Mouse (Mus musculus) granulocyte monocyte progenitor cell, adult 5-6 weeks (primary cell): ENCODE data around the gene Ccdc65. TPM values are rescaled to one million over a fixed set of nuclear protein-coding genes. Genes with fewer than 3 reads are reported as not detected.

Experiments used
- total RNA-seq, 2 experiments: library from RNA; stranded (forward) in 1 of 2; stranded (reverse) in 1 of 2; fragments of 200-712, 200-1000 nt in 1 of 2; fragments of >200 nt in 1 of 2; fragmentation: Nextera tagmentation in 1 of 2; gene quantifications; 2 replicates each; pipeline ENCODE4 v1.2.3; 2014 to 2017

Ccdc65 gene
- total RNA-seq, 2 experiments from 2014 or later: not detected

Other genes starting within 250 kb of the Ccdc65 start
- not detected in 2 replicates for gene OR5BS1P, start 238.3 kb upstream of the Ccdc65 start, total RNA-seq (2014; fragmentation: Nextera tagmentation)
- not detected in 2 replicates for gene OR5BS1P, start 238.3 kb upstream of the Ccdc65 start, total RNA-seq (2017)
- not detected in 2 replicates for gene Lalba, start 225.5 kb upstream of the Ccdc65 start, total RNA-seq (2014; fragmentation: Nextera tagmentation)
- gene Lalba, start 225.5 kb upstream of the Ccdc65 start, total RNA-seq (2017): not detected in 2 replicates
- not detected in 2 replicates for gene Olfr279, start 215.8 kb upstream of the Ccdc65 start, total RNA-seq (2014; fragmentation: Nextera tagmentation)
- not detected in 2 replicates for gene Olfr279, start 215.8 kb upstream of the Ccdc65 start, total RNA-seq (2017)
- 67.5 and 74.5 TPM in 2 replicates for gene Kansl2, start 173.9 kb upstream of the Ccdc65 start, total RNA-seq (2014; fragmentation: Nextera tagmentation)
- gene Kansl2, start 173.9 kb upstream of the Ccdc65 start, total RNA-seq (2017): 58.9 and 61.0 TPM in 2 replicates
- 53.4 and 57.0 TPM in 2 replicates for gene Ccnt1, start 137.3 kb upstream of the Ccdc65 start, total RNA-seq (2014; fragmentation: Nextera tagmentation)
- gene Ccnt1, start 137.3 kb upstream of the Ccdc65 start, total RNA-seq (2017): 57.3 and 70.4 TPM in 2 replicates
- gene 4930415O20Rik, start 137.2 kb upstream of the Ccdc65 start, total RNA-seq (2014; fragmentation: Nextera tagmentation): not detected in 2 replicates
- gene 4930415O20Rik, start 137.2 kb upstream of the Ccdc65 start, total RNA-seq (2017): not detected in 2 replicates
- gene Adcy6, start 98.1 kb upstream of the Ccdc65 start, total RNA-seq (2014; fragmentation: Nextera tagmentation): 1.8 and 3.1 TPM in 2 replicates
- gene Adcy6, start 98.1 kb upstream of the Ccdc65 start, total RNA-seq (2017): 2.1 and 2.9 TPM in 2 replicates
- gene Cacnb3, start 77.4 kb upstream of the Ccdc65 start, total RNA-seq (2014; fragmentation: Nextera tagmentation): not detected in 2 replicates
- not detected in 2 replicates for gene Cacnb3, start 77.4 kb upstream of the Ccdc65 start, total RNA-seq (2017)
- 76.1 and 82.1 TPM in 2 replicates for gene Ddx23, start 45.3 kb upstream of the Ccdc65 start, total RNA-seq (2014; fragmentation: Nextera tagmentation)
- 79.5 and 103 TPM in 2 replicates for gene Ddx23, start 45.3 kb upstream of the Ccdc65 start, total RNA-seq (2017)
- gene Rnd1, start 30.7 kb upstream of the Ccdc65 start, total RNA-seq (2014; fragmentation: Nextera tagmentation): 0.11 and 0.39 TPM in 2 replicates
- 0.67 and 2.7 TPM in 2 replicates for gene Rnd1, start 30.7 kb upstream of the Ccdc65 start, total RNA-seq (2017)
- gene Fkbp11, start 20.0 kb downstream of the Ccdc65 start, total RNA-seq (2014; fragmentation: Nextera tagmentation): 37.6 and 39.9 TPM in 2 replicates
- 63.8 and 66.3 TPM in 2 replicates for gene Fkbp11, start 20.0 kb downstream of the Ccdc65 start, total RNA-seq (2017)
- 39.0 and 41.4 TPM in 2 replicates for gene Arf3, start 55.0 kb downstream of the Ccdc65 start, total RNA-seq (2014; fragmentation: Nextera tagmentation)
- gene Arf3, start 55.0 kb downstream of the Ccdc65 start, total RNA-seq (2017): 29.9 and 32.7 TPM in 2 replicates
- 0.47 TPM in 1 of 2 replicates, not detected in the other for gene Wnt10b, start 69.9 kb downstream of the Ccdc65 start, total RNA-seq (2014; fragmentation: Nextera tagmentation)
- 0.26 TPM in 1 of 2 replicates, not detected in the other for gene Wnt10b, start 69.9 kb downstream of the Ccdc65 start, total RNA-seq (2017)
- gene Wnt1, start 81.7 kb downstream of the Ccdc65 start, total RNA-seq (2014; fragmentation: Nextera tagmentation): not detected in 2 replicates
- not detected in 2 replicates for gene Wnt1, start 81.7 kb downstream of the Ccdc65 start, total RNA-seq (2017)
- not detected in 2 replicates for gene Ddn, start 101.3 kb downstream of the Ccdc65 start, total RNA-seq (2014; fragmentation: Nextera tagmentation)
- gene Ddn, start 101.3 kb downstream of the Ccdc65 start, total RNA-seq (2017): not detected in 2 replicates
- 34.2 and 63.8 TPM in 2 replicates for gene Prkag1, start 123.3 kb downstream of the Ccdc65 start, total RNA-seq (2014; fragmentation: Nextera tagmentation)
- 85.0 and 110 TPM in 2 replicates for gene Prkag1, start 123.3 kb downstream of the Ccdc65 start, total RNA-seq (2017)
- gene Kmt2d, start 163.0 kb downstream of the Ccdc65 start, total RNA-seq (2014; fragmentation: Nextera tagmentation): 59.0 and 81.0 TPM in 2 replicates
- 15.8 and 24.9 TPM in 2 replicates for gene Kmt2d, start 163.0 kb downstream of the Ccdc65 start, total RNA-seq (2017)
- gene Rhebl1, start 186.3 kb downstream of the Ccdc65 start, total RNA-seq (2014; fragmentation: Nextera tagmentation): 14.3 and 25.5 TPM in 2 replicates
- 4.3 and 7.3 TPM in 2 replicates for gene Rhebl1, start 186.3 kb downstream of the Ccdc65 start, total RNA-seq (2017)
- not detected in 2 replicates for gene Dhh, start 190.3 kb downstream of the Ccdc65 start, total RNA-seq (2014; fragmentation: Nextera tagmentation)
- gene Dhh, start 190.3 kb downstream of the Ccdc65 start, total RNA-seq (2017): not detected in 2 replicates
- gene Lmbr1l, start 210.0 kb downstream of the Ccdc65 start, total RNA-seq (2014; fragmentation: Nextera tagmentation): 3.5 and 8.5 TPM in 2 replicates
- gene Lmbr1l, start 210.0 kb downstream of the Ccdc65 start, total RNA-seq (2017): 7.7 and 11.9 TPM in 2 replicates
- 2,030 and 2,397 TPM in 2 replicates for gene Tuba1b, start 226.4 kb downstream of the Ccdc65 start, total RNA-seq (2014; fragmentation: Nextera tagmentation)
- 964 and 1,039 TPM in 2 replicates for gene Tuba1b, start 226.4 kb downstream of the Ccdc65 start, total RNA-seq (2017)
- not detected in 2 replicates for gene Gm49450, start 245.3 kb downstream of the Ccdc65 start, total RNA-seq (2014; fragmentation: Nextera tagmentation)
- not detected in 2 replicates for gene Gm49450, start 245.3 kb downstream of the Ccdc65 start, total RNA-seq (2017)
- 21.3 and 34.8 TPM in 2 replicates for gene Tuba1a, start 245.5 kb downstream of the Ccdc65 start, total RNA-seq (2014; fragmentation: Nextera tagmentation)
- 19.6 and 24.6 TPM in 2 replicates for gene Tuba1a, start 245.5 kb downstream of the Ccdc65 start, total RNA-seq (2017)